9 mouse cellular contexts compared by ENCODE assay signal in the genomic region with DNA sequence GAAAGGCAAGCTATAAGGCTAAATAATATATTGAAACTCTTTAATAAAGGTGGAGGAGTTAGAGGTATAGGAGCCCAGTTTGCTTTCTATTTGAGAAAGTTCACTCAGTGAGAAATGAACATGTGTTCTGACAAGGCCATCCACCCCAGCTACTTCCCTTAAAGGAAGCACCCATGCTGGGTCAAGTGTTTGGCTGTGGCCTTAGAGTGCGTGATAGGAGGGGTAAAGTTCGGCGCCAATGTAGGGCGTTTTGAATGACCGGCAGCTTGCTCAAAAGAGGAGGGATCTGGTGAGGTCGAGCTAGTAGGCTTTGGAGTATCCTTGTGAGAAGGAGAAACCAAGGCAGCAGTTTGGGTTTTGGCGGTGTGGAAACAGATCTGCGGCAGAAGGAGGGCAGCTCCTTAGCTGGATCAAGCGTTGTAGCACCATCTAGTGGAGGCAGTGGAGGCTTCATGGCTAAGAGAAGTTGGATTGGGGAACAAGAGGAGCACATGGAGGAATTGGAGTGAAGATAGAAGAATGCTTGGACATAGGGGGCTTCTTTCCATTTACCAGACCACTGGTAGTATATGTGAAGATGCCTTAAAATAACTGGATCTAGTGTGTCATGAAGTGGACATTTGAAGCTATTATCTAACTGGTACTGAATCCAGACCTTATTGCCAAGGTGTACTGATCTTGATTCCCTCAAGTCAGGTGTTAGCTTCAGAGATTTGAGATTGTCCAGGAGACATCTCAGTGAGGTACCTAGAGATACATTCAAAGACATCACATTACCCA.
DNase-seq lines count a peak whose midpoint lies in the region; ATAC-seq and TF ChIP-seq lines count a peak whose summit lies in the region.
"Had no signal": no experiment of that assay in that cellular context is flagged by ENCODE, and none has a peak within 500 bp of the region (broad histone marks: within the 10 kb centered on the region; RNA-seq: fewer than 3 reads in every experiment).

No protein-coding gene starts in this region.

- H3K4me2 ChIP-seq in hindbrain, postnatal 0 days (ENCODE audit: low read depth, low read length) = peak overlapping the region; percentile 44

- no peak overlapping the region for H3K9ac ChIP-seq in hindbrain, postnatal 0 days (replicated peaks; ENCODE audit: low read length)

- peak overlapping the region; percentile 57 for H3K4me3 ChIP-seq in gastrocnemius, adult 2 months
- H3K4me3 ChIP-seq in hindbrain, postnatal 0 days (ENCODE audit: low read length) = no peak overlapping the region
- H3K4me3 ChIP-seq: myocyte had no signal

- WGBS in hindbrain, postnatal 0 days = 15% methylated on average over 9 of the region's 9 CpGs

- DNase-seq in WW6 (ENCODE audit: low read depth, low spot score) = peak; percentile 39
- DNase-seq in cerebellum, postnatal 4 days (ENCODE audit: low spot score in 2 of 2) = peak; percentile 27 to 68
- DNase-seq in gastrocnemius, adult 2 months = peak; percentile 66
- DNase-seq in hindbrain, postnatal 0 days (ENCODE audit: low spot score) = peak; percentile 82
- peak; percentile 41 for DNase-seq in left cerebral cortex, adult 11 months (ENCODE audit: low spot score)
- peak; percentile 74 for DNase-seq in lung, postnatal 25 days (ENCODE audit: low spot score)
- peak; percentile 81 for DNase-seq in retina, postnatal 1 day
- peak; percentile 73 for DNase-seq in urinary bladder, postnatal 14 days (ENCODE audit: low spot score)

- TF ChIP-seq CTCF in gastrocnemius, adult 2 months (IDR thresholded peaks at IDR 0.05) = peak; percentile 83
- peak; percentile 81 for TF ChIP-seq CTCF in hindbrain, postnatal 0 days (IDR thresholded peaks at IDR 0.05; ENCODE audit: low read depth)

- no peaks in the 10 kb centered on the region for H3K27me3 ChIP-seq in hindbrain, postnatal 0 days (ENCODE audit: insufficient read depth, low read length)

- no peaks in the 10 kb centered on the region for H3K36me3 ChIP-seq in hindbrain, postnatal 0 days (ENCODE audit: insufficient read depth, low read length)

- H3K4me1 ChIP-seq in hindbrain, postnatal 0 days (ENCODE audit: insufficient read depth, low read length) = no peaks in the 10 kb centered on the region

- H3K9me3 ChIP-seq in hindbrain, postnatal 0 days (ENCODE audit: low read length) = no peaks in the 10 kb centered on the region

- intact Hi-C loops in gastrocnemius, adult 2 months (cut with DNase I) = loop anchor here (1.0 kb wide), 1 partner anchor 42 kb away; no protein-coding TSS in a partner anchor

- H3K27ac ChIP-seq in gastrocnemius, adult 2 months = no peak overlapping the region
- H3K27ac ChIP-seq in hindbrain, postnatal 0 days = no peak overlapping the region

- ATAC-seq in hindbrain, postnatal 0 days = peak; percentile 72
